ENCODE assay signal across 8 mouse cellular contexts in the genomic region with DNA sequence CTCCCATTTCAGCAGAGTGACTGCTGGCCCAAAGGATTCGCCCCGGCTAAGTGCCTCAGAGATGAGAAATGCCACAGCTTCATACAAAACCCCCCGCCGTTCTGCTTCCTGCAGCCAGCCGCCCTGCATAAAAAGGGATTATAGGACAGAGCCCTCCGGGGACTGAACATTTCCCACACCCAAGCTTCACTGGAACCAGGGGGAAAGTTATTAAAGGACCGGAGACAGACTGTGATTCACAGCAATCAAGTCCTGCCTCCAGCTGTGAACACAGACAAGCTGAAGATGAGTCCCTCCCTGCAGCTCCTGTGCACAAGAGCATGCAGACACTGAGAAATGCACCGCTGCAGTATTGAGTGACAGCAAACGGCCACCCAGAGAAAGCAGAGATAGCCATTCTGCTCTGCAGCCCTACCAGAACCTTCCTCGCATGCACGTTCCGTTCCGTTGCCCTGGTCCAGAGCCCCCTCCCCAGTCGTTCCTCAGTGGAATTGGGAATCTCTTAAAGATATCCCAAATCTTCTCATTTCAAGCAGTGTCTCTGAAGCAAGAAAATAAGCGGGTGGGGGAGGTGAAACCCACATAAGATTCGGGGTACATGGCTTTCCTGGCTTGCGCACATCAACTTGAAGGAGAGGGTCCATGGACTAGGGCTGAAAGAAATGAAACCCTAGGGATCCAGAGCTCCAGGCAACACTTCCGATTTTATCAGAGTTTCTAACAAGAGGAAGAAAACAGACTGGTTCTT. TPM values are rescaled to one million over a fixed set of nuclear protein-coding genes. Genes with fewer than 3 reads are reported as not detected.
DNase-seq lines count a peak whose midpoint lies in the region; ATAC-seq lines count a peak whose summit lies in the region.

No protein-coding gene starts in this region.

- 5% methylated on average over 18 of the region's 18 CpGs for WGBS in kidney, embryonic 15.5 days
- WGBS in embryonic facial prominence, embryonic 13.5 days: 2% methylated on average over 18 of the region's 18 CpGs
- WGBS in hindbrain, embryonic 16.5 days: 3% methylated on average over 18 of the region's 18 CpGs
- WGBS in neural tube, embryonic 11.5 days: 3% methylated on average over 18 of the region's 18 CpGs

- peaks cover 42% of the 10 kb centered on the region for H3K4me1 ChIP-seq in kidney, embryonic 15.5 days
- peaks cover 50% of the 10 kb centered on the region for H3K4me1 ChIP-seq in embryonic facial prominence, embryonic 13.5 days
- peaks cover 23% of the 10 kb centered on the region for H3K4me1 ChIP-seq in hindbrain, embryonic 16.5 days (ENCODE audit: control insufficient read depth, insufficient read depth, low read depth, low read length)
- peaks cover 16% of the 10 kb centered on the region for H3K4me1 ChIP-seq in neural tube, embryonic 11.5 days (ENCODE audit: control insufficient read depth, insufficient read depth, low read length)

- peak overlapping the region; percentile 41 for H3K9ac ChIP-seq in kidney, embryonic 15.5 days
- peak overlapping the region; percentile 55; the same call in 1 of the 2 replicates for H3K9ac ChIP-seq in embryonic facial prominence, embryonic 13.5 days
- peak overlapping the region; percentile 30; the same call in 1 of the 2 replicates for H3K9ac ChIP-seq in hindbrain, embryonic 16.5 days (ENCODE audit: low read depth, low read length)
- H3K9ac ChIP-seq in neural tube, embryonic 11.5 days (ENCODE audit: low read length): no peak overlapping the region

- no peak overlapping the region for H3K27ac ChIP-seq in kidney, embryonic 15.5 days
- H3K27ac ChIP-seq in embryonic facial prominence, embryonic 13.5 days: no peak overlapping the region
- H3K27ac ChIP-seq in hindbrain, embryonic 16.5 days (ENCODE audit: low read depth, low read length): peak overlapping the region; percentile 30
- no peak overlapping the region for H3K27ac ChIP-seq in neural tube, embryonic 11.5 days (ENCODE audit: low read depth, low read length)

- H3K36me3 ChIP-seq in kidney, embryonic 15.5 days: no peaks in the 10 kb centered on the region
- H3K36me3 ChIP-seq in embryonic facial prominence, embryonic 13.5 days: no peaks in the 10 kb centered on the region
- no peaks in the 10 kb centered on the region for H3K36me3 ChIP-seq in hindbrain, embryonic 16.5 days (ENCODE audit: control insufficient read depth, insufficient read depth, low read length)
- no peaks in the 10 kb centered on the region for H3K36me3 ChIP-seq in neural tube, embryonic 11.5 days (ENCODE audit: control insufficient read depth, insufficient read depth, low read length)

- peak overlapping the region; percentile 31 for H3K4me3 ChIP-seq in kidney, embryonic 15.5 days (replicated peaks)
- peak overlapping the region; percentile 27 for H3K4me3 ChIP-seq in embryonic facial prominence, embryonic 13.5 days
- peak overlapping the region; percentile 32 for H3K4me3 ChIP-seq in hindbrain, embryonic 16.5 days (ENCODE audit: low read length)
- 0 out of 2 replicates have a peak overlapping the region, but pooled peaks have one; percentile 3 for H3K4me3 ChIP-seq in neural tube, embryonic 11.5 days (ENCODE audit: low read depth, low read length)

- no peaks in the 10 kb centered on the region for H3K9me3 ChIP-seq in kidney, embryonic 15.5 days (replicated peaks)
- no peaks in the 10 kb centered on the region for H3K9me3 ChIP-seq in embryonic facial prominence, embryonic 13.5 days
- H3K9me3 ChIP-seq in hindbrain, embryonic 16.5 days (ENCODE audit: control insufficient read depth, low read length): no peaks in the 10 kb centered on the region
- no peaks in the 10 kb centered on the region for H3K9me3 ChIP-seq in neural tube, embryonic 11.5 days (ENCODE audit: control insufficient read depth, low read length)

- peaks cover 76% of the 10 kb centered on the region for H3K27me3 ChIP-seq in kidney, embryonic 15.5 days
- peaks cover 69% of the 10 kb centered on the region for H3K27me3 ChIP-seq in embryonic facial prominence, embryonic 13.5 days
- H3K27me3 ChIP-seq in hindbrain, embryonic 16.5 days (replicated peaks; ENCODE audit: control insufficient read depth, insufficient read depth, low read length): peaks cover 6% of the 10 kb centered on the region; the same call in 1 of the 2 replicates
- H3K27me3 ChIP-seq in neural tube, embryonic 11.5 days (ENCODE audit: control insufficient read depth, insufficient read depth, low read length): peaks cover 33% of the 10 kb centered on the region

- H3K4me2 ChIP-seq in kidney, embryonic 15.5 days: peak overlapping the region; percentile 60
- peak overlapping the region; percentile 49 for H3K4me2 ChIP-seq in embryonic facial prominence, embryonic 13.5 days
- peak overlapping the region; percentile 58 for H3K4me2 ChIP-seq in hindbrain, embryonic 16.5 days (ENCODE audit: low read length)
- H3K4me2 ChIP-seq in neural tube, embryonic 11.5 days (ENCODE audit: low read depth): peak overlapping the region; percentile 20

- ATAC-seq in kidney, embryonic 15.5 days (replicated peaks; ENCODE audit: low FRiP score): peak; percentile 65
- no peak for ATAC-seq in embryonic facial prominence, embryonic 13.5 days (ENCODE audit: insufficient number of reproducible peaks, insufficient read depth, low FRiP score, low TSS enrichment, low read depth)
- ATAC-seq in hindbrain, embryonic 16.5 days: peak; percentile 21; the same call in 1 of the 2 replicates
- no peak for ATAC-seq in neural tube, embryonic 11.5 days (ENCODE audit: insufficient read depth, low FRiP score, low TSS enrichment)

- DNase-seq in kidney, postnatal 36 days: no peak
- DNase-seq in neural tube, embryonic 11.5 days (ENCODE audit: low spot score): peak; percentile 53
- DNase-seq in cerebellum, postnatal 4 days (ENCODE audit: low spot score in 2 of 2): no peak
- DNase-seq in T-cell, adult 2 months (ENCODE audit: low spot score): no peak
- no peak for DNase-seq in thymus, postnatal 36 days

RNA-seq across cellular contexts. Expression of gene Pcp4l1, which starts 2.8 kb away (rescaled TPM):
- 2.8 and 4.0 TPM in 2 replicates for polyA plus RNA-seq in kidney, embryonic 15.5 days (2015; fragmentation: Nextera tagmentation; extraction: Ambion mirVana)
- polyA plus RNA-seq in embryonic facial prominence, embryonic 13.5 days (2015; fragmentation: Nextera tagmentation; extraction: Ambion mirVana): 20.6 and 25.2 TPM in 2 replicates
- polyA plus RNA-seq in hindbrain, embryonic 16.5 days (2015; fragmentation: Nextera tagmentation; extraction: Ambion mirVana): 44.7 and 48.7 TPM in 2 replicates
- polyA plus RNA-seq in neural tube, embryonic 11.5 days (2014; fragmentation: Nextera tagmentation; extraction: Ambion mirVana): 3.8 and 4.8 TPM in 2 replicates

RNA-seq across cellular contexts. Expression of gene Nr1i3, which starts 20.5 kb away (rescaled TPM):
- 0.26 and 0.81 TPM in 2 replicates for polyA plus RNA-seq in kidney, embryonic 15.5 days (2015; fragmentation: Nextera tagmentation; extraction: Ambion mirVana)
- 0.10 and 0.28 TPM in 2 replicates for polyA plus RNA-seq in embryonic facial prominence, embryonic 13.5 days (2015; fragmentation: Nextera tagmentation; extraction: Ambion mirVana)
- 0.26 and 0.73 TPM in 2 replicates for polyA plus RNA-seq in hindbrain, embryonic 16.5 days (2015; fragmentation: Nextera tagmentation; extraction: Ambion mirVana)
- 0.23 TPM in 1 of 2 replicates, not detected in the other for polyA plus RNA-seq in neural tube, embryonic 11.5 days (2014; fragmentation: Nextera tagmentation; extraction: Ambion mirVana)

RNA-seq across cellular contexts. Expression of gene Tomm40l, which starts 29.0 kb away (rescaled TPM):
- polyA plus RNA-seq in kidney, embryonic 15.5 days (2015; fragmentation: Nextera tagmentation; extraction: Ambion mirVana): 35.1 and 35.4 TPM in 2 replicates
- polyA plus RNA-seq in embryonic facial prominence, embryonic 13.5 days (2015; fragmentation: Nextera tagmentation; extraction: Ambion mirVana): 30.2 and 30.9 TPM in 2 replicates
- polyA plus RNA-seq in hindbrain, embryonic 16.5 days (2015; fragmentation: Nextera tagmentation; extraction: Ambion mirVana): 60.9 and 69.6 TPM in 2 replicates
- polyA plus RNA-seq in neural tube, embryonic 11.5 days (2014; fragmentation: Nextera tagmentation; extraction: Ambion mirVana): 24.8 and 36.6 TPM in 2 replicates

RNA-seq across cellular contexts. Expression of gene Apoa2, which starts 31.6 kb away (rescaled TPM):
- 45.5 and 97.5 TPM in 2 replicates for polyA plus RNA-seq in kidney, embryonic 15.5 days (2015; fragmentation: Nextera tagmentation; extraction: Ambion mirVana)
- 0.80 and 56.2 TPM in 2 replicates for polyA plus RNA-seq in embryonic facial prominence, embryonic 13.5 days (2015; fragmentation: Nextera tagmentation; extraction: Ambion mirVana)
- 5.2 and 6.5 TPM in 2 replicates for polyA plus RNA-seq in hindbrain, embryonic 16.5 days (2015; fragmentation: Nextera tagmentation; extraction: Ambion mirVana)
- 4.6 and 4.9 TPM in 2 replicates for polyA plus RNA-seq in neural tube, embryonic 11.5 days (2014; fragmentation: Nextera tagmentation; extraction: Ambion mirVana)

RNA-seq across cellular contexts. Expression of gene Fcer1g, which starts 40.9 kb away (rescaled TPM):
- 35.0 and 36.9 TPM in 2 replicates for polyA plus RNA-seq in kidney, embryonic 15.5 days (2015; fragmentation: Nextera tagmentation; extraction: Ambion mirVana)
- polyA plus RNA-seq in embryonic facial prominence, embryonic 13.5 days (2015; fragmentation: Nextera tagmentation; extraction: Ambion mirVana): 40.7 and 41.9 TPM in 2 replicates
- 25.5 and 25.7 TPM in 2 replicates for polyA plus RNA-seq in hindbrain, embryonic 16.5 days (2015; fragmentation: Nextera tagmentation; extraction: Ambion mirVana)
- 14.4 and 15.0 TPM in 2 replicates for polyA plus RNA-seq in neural tube, embryonic 11.5 days (2014; fragmentation: Nextera tagmentation; extraction: Ambion mirVana)

Comparison
In these comparisons a context has a peak if more than half of its experiments do, and no peak if none do; other contexts are left out.
1. ATAC-seq: peak in kidney, embryonic 15.5 days (single experiment) and hindbrain, embryonic 16.5 days (single experiment); none in embryonic facial prominence, embryonic 13.5 days (single experiment) and neural tube, embryonic 11.5 days (single experiment).
2. Peak in every context shown above with its lines, with median percentiles within 50 percentile points of each other: H3K4me2 ChIP-seq and H3K4me3 ChIP-seq.